Mouse (Mus musculus): ENCODE measurements at regions not wholly inside any gene's neighbourhood (a gene's known extent, or its start where the extent isn't known, plus 50 kb on each side); places are given as distances from the start of the nearest gene placed in this dataset.

- 88% methylated on average over 1 of the region's 1 CpGs for WGBS
These were observed 97.9 kb upstream of the Pter start for GRCm38 (mm10) chr2:12825902-12826301.

GRCm38 (mm10) chr2:12833579-12833978 is 90.3 kb upstream of the Pter start:
- no peak for ATAC-seq (ENCODE audit: insufficient number of reproducible peaks, insufficient read depth, low FRiP score, low TSS enrichment, low read depth)
- WGBS, result 90% methylated on average over 3 of the region's 3 CpGs
- Histone ChIP-seq H3K4me2 (no peak overlapping the region), H3K4me1 (replicated peaks) (no peaks in the 10 kb centered on the region), H3K9me3 (no peaks in the 10 kb centered on the region), H3K9ac (replicated peaks) (no peak overlapping the region), H3K27me3 (no peaks in the 10 kb centered on the region), H3K36me3 (no peaks in the 10 kb centered on the region), H3K27ac (no peak overlapping the region), H3K4me3 (replicated peaks) (no peak overlapping the region)

More at GRCm38 (mm10) chr2:12825902-12826301, 97.9 kb upstream of the Pter start:
- Histone ChIP-seq H3K4me2 (no peak overlapping the region), H3K27me3 (no peaks in the 10 kb centered on the region), H3K27ac (no peak overlapping the region), H3K4me1 (replicated peaks) (no peaks in the 10 kb centered on the region), H3K9me3 (no peaks in the 10 kb centered on the region), H3K4me3 (replicated peaks) (no peak overlapping the region), H3K9ac (replicated peaks) (no peak overlapping the region), H3K36me3 (no peaks in the 10 kb centered on the region)
- ATAC-seq (ENCODE audit: insufficient number of reproducible peaks, insufficient read depth, low FRiP score, low TSS enrichment, low read depth), result no peak

- ATAC-seq (ENCODE audit: insufficient number of reproducible peaks, insufficient read depth, low FRiP score, low TSS enrichment, low read depth), result no peak
- Histone ChIP-seq H3K9ac (replicated peaks) (no peak overlapping the region), H3K36me3 (no peaks in the 10 kb centered on the region), H3K4me2 (no peak overlapping the region), H3K4me1 (replicated peaks) (no peaks in the 10 kb centered on the region), H3K4me3 (replicated peaks) (no peak overlapping the region), H3K9me3 (no peaks in the 10 kb centered on the region), H3K27ac (no peak overlapping the region), H3K27me3 (no peaks in the 10 kb centered on the region)
These were observed 57.3 kb upstream of the Pter start for GRCm38 (mm10) chr2:12866543-12866942.

- H3K36me3 ChIP-seq, result no peaks in the 10 kb centered on the region
- no peaks in the 10 kb centered on the region for H3K27me3 ChIP-seq
- no peaks in the 10 kb centered on the region for H3K9me3 ChIP-seq
- no peak overlapping the region for H3K4me2 ChIP-seq
- ATAC-seq (ENCODE audit: insufficient number of reproducible peaks, insufficient read depth, low FRiP score, low TSS enrichment, low read depth), result no peak
- H3K4me1 ChIP-seq (replicated peaks), result no peaks in the 10 kb centered on the region
- WGBS, result 60% methylated on average over 3 of the region's 3 CpGs
- no peak overlapping the region for H3K27ac ChIP-seq
- no peak overlapping the region for H3K9ac ChIP-seq (replicated peaks)
- no peak overlapping the region for H3K4me3 ChIP-seq (replicated peaks)
These were observed 55.1 kb upstream of the Pter start for GRCm38 (mm10) chr2:12868772-12869171.
